Mouse (Mus musculus) heart, postnatal 25 days (tissue): ENCODE results near the gene Tmcc2. TPM values are rescaled to one million over a fixed set of nuclear protein-coding genes. Genes with fewer than 3 reads are reported as not detected.

Experiments used
- DNase-seq: peaks from one replicate; pipeline ENCODE4 v3.0.0; 2022; ENCODE audit warnings: low spot score
- intact Hi-C: fragments of 180-260 bp; cut with DNase I; formaldehyde crosslinking; loops from one replicate; pipeline ENCODE4 v1.15.1; 2025
- total RNA-seq, 2 experiments: library from RNA; stranded (reverse); gene quantifications; 2 replicates each; pipeline ENCODE4 v1.2.3; 2021

The Tmcc2 gene
- 10 to 100 TPM; 17.0 to 18.5 TPM for total RNA-seq

- intact Hi-C loops, result loop anchor here (2.0 kb wide), 2 partner anchors 24 to 26 kb away; partner anchors contain the start of gene Dstyk
- DNase-seq, result no peak
Measured at GRCm38 (mm10) chr1:132390691-132391579, at the start of gene Tmcc2. TSS of gene Tmcc2 (minus strand) at chr1:132391281.

- DNase-seq, result no peak
- intact Hi-C loops, result no loop called here
Measured at GRCm38 (mm10) chr1:132437389-132437788, 46.3 kb upstream of the Tmcc2 start.

DNA sequence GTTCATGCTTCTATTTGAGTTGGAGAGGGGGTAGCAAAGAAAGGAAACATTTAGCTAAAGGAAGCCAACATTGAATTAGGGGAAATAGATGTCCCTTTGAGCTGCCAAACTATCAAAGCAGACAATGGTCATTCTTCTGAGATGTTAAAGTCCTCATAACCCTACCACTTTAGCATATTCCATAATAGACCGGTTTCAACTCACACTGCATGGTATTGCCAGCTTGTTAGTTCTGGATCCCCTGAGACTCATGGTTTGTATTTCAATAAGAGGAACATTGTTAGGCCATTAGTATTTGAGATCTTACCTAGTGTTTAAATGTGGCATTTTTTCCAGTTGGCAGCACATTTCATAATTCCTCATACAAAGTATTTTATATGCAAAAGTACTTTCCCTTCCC, 45.9 kb upstream of the Tmcc2 start:
- no peak for DNase-seq
- intact Hi-C loops, result no loop called here

DNA sequence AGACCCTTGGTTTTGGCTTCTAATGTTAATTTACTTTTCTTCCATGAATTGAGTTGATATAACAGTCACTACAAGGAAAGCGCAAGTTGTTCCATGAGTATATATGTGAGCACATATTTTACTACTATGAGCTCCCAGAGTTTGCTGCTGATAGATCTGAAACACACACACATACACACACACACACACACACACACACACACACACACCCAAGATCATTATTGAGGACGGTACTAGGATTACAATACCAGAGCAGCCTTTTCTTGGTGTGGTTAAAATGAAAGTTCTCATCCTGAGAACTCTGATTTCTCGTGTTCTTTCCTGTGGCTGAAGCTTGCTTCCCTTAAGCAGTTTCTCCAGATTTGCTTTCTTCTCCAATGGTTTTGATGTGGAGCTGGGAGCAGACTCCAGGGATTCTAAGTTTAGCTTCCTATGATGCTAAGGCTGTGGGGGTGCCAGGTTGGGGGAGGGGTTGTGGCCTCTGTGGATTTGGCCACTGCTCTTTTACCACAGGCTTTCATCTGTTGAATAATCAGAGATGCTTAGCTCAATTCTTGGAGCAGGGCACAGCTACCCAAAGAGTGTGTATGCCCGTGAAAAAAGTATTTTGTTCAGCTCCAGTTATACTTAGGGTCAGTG, 45.4 kb upstream of the Tmcc2 start:
- no peak for DNase-seq
- intact Hi-C loops, result no loop called here

DNA sequence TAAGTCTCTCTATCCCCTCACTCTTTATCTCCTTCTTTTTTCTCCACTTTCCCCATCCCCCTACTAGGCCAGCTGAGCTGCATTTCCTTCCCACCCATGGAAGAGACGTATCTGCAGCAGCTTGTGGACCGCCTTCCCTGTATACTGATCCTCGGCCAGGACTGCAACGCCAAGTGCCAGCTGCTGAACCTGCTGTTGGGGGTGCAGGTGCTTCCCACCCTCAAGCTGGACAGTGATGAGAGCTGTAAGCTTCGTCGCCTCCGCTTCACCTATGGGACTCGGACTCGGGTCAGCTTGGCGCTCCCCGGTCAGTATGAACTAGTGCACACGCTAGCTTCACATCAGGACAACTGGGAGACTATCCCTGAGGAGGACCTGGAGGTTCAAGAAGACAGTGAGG, 43.0 kb upstream of the Tmcc2 start:
- intact Hi-C loops, result no loop called here
- no peak for DNase-seq

GRCm38 (mm10) chr1:132433349-132433748, 42.3 kb upstream of the Tmcc2 start:
- no peak for DNase-seq
- intact Hi-C loops, result no loop called here

DNA sequence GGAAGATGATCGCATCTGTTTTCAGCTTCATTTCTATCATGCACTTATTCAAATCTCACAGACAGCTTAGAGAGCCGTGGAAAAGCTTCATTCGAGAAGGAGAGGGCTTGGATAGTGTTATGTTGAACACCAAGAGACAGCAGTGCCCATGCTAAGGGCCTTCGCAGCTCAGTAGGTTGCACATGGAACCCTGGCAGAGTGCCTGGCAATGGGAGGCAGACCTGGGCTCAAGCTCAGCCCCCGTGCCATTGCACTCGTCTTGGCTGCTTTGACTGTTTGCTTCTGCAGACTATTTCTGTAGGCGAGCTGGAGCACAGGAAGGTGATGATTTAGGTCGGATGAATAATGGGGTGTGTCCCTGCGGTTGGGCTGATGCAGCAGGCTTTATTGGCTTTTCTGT, 40.6 kb upstream of the Tmcc2 start:
- no peak for DNase-seq
- intact Hi-C loops, result no loop called here

DNA sequence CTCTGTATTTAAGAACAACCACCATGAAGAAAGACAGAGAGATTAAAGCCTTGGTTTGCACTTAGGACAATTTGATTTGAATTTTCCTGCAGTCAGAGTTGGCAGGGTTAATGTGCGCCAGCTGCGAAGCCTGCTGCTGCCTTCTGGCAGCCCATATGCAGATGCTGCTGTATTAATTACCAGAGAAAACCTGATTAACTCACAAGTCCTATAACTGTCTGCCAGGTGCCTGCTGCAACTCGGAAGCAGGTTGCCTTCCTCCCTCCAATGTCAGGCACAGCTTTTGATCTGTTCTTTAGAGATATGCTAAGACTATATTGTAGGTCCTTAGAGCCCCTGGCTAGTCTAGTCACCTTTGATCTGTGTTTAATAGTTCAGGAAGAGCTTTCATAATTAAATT, 39.7 kb upstream of the Tmcc2 start:
- intact Hi-C loops, result no loop called here
- no peak for DNase-seq

GRCm38 (mm10) chr1:132425600-132425999, 34.5 kb upstream of the Tmcc2 start:
- DNase-seq, result no peak
- intact Hi-C loops, result no loop called here

- DNase-seq, result no peak
- intact Hi-C loops, result no loop called here
Measured at GRCm38 (mm10) chr1:132422912-132423696, 32.0 kb upstream of the Tmcc2 start.

GRCm38 (mm10) chr1:132420662-132421061, 29.6 kb upstream of the Tmcc2 start:
- intact Hi-C loops, result no loop called here
- DNase-seq, result no peak

GRCm38 (mm10) chr1:132420206-132420605, 29.1 kb upstream of the Tmcc2 start:
- intact Hi-C loops, result no loop called here
- no peak for DNase-seq

GRCm38 (mm10) chr1:132417319-132418251, 26.5 kb upstream of the Tmcc2 start, which contains the start of gene Dstyk:
TSS of gene Dstyk (plus strand) at chr1:132417555.
- DNase-seq, result peak; percentile 91
- intact Hi-C loops, result loop anchor here (2.0 kb wide), 3 partner anchors 27 to 59 kb away; partner anchors contain the start of genes Rbbp5 and Tmcc2

- no peak for DNase-seq
- intact Hi-C loops, result loop anchor here (2.0 kb wide), 2 partner anchors 26 to 50 kb away; partner anchors contain the start of gene Tmcc2
Measured at GRCm38 (mm10) chr1:132416943-132417290, 25.8 kb upstream of the Tmcc2 start.

- intact Hi-C loops, result loop anchor here (2.0 kb wide), 2 partner anchors 26 to 50 kb away; partner anchors contain the start of gene Tmcc2
- no peak for DNase-seq
Measured at GRCm38 (mm10) chr1:132416244-132416942, 25.3 kb upstream of the Tmcc2 start.

GRCm38 (mm10) chr1:132410657-132411056, 19.6 kb upstream of the Tmcc2 start:
- intact Hi-C loops, result no loop called here
- DNase-seq, result no peak

DNA sequence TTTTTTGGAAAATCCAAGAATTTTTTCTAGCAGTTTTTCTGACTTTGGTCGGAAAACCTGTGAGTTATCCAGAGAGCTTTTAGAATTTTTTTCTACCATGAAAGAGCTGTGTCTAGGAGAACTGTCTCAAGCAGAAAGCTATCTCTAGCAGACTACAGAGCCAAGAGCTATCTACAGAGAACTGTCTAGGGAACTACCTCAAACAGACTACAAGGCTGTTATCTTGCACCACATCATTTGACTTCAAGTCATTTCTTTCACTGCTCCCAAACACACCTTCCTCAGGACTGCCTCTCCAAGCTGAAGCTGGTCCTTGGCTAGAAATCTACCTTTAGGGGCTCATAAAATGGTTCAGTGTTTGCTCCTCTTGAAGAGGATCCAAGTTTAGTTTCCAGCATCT, 10.8 kb upstream of the Tmcc2 start:
- DNase-seq, result no peak
- intact Hi-C loops, result no loop called here

GRCm38 (mm10) chr1:132400538-132400937, 9.5 kb upstream of the Tmcc2 start:
- no peak for DNase-seq
- intact Hi-C loops, result no loop called here

DNA sequence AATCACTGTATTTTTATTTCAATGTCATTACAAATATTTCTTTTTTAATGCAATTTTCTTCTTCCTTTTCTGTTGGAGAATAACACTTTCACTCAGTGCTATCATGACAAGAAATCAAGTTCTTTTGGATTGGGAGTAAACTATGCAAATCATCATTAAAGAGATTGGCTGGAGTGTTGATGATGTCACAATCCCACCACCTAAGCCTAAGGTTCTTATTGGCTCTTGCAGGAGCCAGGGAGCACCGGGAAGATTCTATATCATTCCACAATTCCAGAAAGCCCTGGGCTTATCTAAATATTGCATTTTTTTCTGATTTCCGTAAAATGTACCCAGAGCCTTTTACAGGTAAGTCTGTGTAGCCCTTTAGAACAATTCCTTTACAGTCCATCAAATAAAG, 5.6 kb upstream of the Tmcc2 start:
- DNase-seq, result no peak
- intact Hi-C loops, result no loop called here
